Mouse (Mus musculus) right cerebral cortex, postnatal 25 days (tissue): ENCODE measurements around the gene Glyat.
"Not testable (repeated sequence)": the region's sequence is repeated elsewhere in the genome, so short reads cannot be mapped to it uniquely, and the experiment has no call there.

ENCODE experiments used
- DNase-seq: peaks from one replicate; pipeline ENCODE4 v3.0.0; 2022

Glyat gene

GRCm38 (mm10) chr19:12633176-12633575 lies at the start of gene Glyat:
Glyat (plus strand) TSS chr19:12633308.
- no peak for DNase-seq

DNA sequence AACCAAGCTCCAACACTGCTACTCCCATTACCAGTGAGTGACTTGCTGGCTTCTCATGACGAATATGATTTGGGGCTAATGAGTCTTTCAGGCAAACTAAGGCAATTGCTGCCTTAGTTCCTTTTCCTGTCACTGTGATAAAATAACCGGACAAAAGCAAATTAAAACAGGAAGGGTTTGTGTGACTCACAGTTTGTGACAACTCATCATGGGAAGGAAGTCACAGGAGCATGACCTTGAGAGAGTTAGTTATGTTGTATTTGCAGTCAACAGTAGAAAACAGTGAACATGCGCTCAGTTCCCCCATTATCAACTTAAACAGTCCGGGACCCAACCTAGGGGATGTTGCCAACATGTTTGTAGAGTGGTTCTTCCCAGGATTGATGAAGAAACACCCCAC lies 47.8 kb upstream of the Glyat start:
- DNase-seq: no peak

DNA sequence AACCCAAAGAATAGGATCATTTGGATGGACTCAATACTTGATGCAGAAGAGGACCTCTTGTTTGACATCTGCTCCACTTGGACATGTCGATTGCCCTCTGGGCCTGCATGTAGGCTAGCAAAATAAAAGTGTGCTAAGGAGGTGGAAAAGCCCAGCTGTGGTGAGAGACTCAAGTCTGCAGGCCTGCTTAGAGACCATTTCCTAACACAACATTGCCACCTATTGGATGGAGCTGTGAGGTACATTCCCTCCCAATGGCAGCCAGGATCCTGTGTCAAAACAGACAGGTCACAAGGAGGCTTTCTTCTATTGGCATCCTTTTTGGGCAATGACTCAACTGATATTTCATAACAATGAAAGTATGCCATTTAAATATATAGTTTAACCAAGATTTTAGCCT lies 41.2 kb upstream of the Glyat start:
- peak; percentile 66 for DNase-seq

DNA sequence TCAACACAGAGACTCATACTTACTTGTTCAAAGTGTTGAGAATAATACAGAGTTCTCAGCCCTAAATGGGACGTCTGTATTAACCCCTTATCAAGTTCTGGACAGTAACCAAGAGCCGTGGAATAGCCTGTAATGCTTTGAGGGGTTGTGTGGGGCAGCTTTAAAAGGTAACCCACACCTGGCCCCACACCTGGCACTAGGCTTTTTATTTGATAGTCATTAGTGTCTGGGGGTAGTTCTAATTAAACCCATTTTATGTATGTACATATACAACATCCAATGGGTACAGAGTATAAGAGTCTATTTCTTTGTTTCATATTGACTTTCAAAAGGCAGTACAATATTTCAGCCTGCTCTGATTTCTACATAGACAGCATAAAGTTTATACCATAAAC lies 38.0 kb upstream of the Glyat start:
- no peak for DNase-seq

- DNase-seq: peak; percentile 58
These were observed 37.4 kb upstream of the Glyat start for GRCm38 (mm10) chr19:12595530-12596289.

GRCm38 (mm10) chr19:12596290-12597072 lies 36.6 kb upstream of the Glyat start:
- peak; percentile 47 for DNase-seq

DNA sequence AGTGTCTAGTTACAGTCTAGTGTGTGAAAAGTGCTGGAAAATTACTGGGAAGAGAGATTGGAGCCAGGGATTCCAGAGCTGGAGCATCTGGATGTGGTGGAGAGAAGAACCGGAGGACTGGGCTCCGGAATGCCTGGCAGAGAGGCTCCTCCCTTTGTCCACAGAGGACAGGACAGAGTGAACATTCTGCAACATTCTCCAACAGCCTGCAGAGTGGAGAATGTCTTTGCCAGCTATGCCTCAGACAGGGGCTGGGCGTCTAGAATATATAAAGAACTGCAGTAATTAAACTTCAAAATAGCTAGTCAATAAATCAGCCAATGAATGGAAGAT lies 36.1 kb upstream of the Glyat start:
- DNase-seq: no peak

DNA sequence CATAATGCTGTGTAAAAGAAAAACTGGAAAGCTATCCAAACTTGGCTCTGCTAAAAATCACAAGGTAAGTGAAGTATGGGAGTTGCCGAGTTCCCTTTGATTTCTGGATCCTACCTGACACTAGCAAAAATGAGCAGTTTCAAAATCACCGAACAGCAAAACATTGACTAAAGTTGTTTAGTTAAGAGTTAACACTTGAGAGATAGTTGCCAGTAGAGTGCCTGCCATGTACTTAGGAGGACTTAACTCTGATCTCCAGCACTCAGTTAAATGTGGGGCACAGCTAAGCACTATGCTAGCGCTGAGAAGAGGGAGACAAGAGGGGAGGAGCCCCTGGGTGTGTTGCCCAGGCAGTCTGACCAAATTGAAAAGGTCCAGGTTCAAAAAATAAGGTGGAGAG lies 34.4 kb upstream of the Glyat start:
- no peak for DNase-seq

DNA sequence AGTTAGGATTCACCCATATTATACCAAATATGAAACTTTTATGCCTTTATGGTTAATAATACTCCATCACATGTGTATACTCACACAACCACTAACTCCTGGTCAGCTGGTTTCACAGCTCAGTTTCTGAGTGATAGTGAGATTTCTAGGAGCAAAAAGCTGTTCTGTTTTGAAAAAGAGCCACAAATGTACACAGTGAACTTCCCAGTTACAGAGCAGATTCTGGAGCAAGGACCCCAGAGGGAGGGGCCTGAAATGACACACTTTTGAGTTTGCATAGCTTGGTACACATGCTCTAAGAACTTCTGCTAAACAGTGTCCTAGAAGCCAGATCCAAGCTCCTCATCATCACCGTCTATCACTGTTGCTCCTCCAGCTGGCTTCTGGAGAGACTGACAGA lies 33.4 kb upstream of the Glyat start, which contains the start of gene Gm4952:
Gene Gm4952, plus strand, starts transcription at position 301 of the 400 bp plus-strand sequence.
- DNase-seq: no peak

DNA sequence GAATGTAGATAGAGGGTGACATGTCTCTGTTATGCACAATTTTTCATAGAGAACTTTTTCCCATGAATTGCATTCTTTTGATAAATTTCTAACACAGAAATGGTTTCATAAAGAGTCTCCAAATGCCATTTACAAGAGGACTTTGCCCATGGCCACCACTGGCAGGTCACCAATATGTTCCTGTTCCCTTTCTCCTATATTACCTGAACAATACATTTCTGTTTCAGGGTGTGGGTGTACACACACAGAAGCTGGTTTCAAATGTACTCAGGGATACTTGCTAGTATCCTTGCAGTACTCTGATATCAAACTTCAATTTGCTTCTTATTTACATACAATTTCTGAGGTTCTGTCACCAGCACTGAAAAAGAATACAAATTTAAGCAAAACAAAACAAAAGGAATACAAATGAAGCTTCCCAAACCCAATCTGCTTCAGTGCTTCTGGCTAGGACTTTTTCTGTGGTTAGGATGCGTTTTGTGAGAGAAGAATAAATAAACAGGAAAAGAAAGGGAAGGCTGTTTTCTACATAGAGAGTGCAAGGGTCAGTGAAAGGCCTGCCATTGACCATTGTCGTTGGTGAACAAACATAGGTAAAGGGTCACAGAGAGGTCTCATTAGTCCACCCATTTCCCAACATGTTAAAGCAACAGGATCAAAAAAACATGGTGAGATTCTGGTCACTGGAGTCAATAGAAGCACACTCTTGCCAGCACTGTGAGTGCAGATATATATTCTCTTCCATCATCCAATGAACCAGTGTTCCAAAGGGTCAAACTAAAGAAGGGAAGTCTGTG lies 32.2 kb upstream of the Glyat start:
- no peak for DNase-seq

DNA sequence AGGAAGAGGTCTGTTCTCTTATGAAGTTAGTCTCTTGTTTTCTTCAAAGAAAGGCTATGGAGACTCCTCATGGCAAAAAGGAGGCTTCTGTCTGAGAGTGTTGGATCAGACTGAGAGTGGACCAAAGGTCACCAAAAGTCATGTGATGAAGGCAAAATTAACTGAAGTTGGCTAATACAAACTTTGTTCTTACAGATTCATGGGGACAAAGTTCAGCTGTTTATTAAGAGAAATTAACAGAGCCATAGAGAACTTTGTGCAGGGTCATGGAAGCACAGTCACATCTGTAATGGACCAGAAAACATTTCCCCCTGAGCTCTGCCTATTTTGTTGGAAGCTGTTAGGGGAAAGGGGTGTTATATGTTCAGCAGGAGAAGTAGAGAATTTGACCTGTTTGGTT lies 24.8 kb upstream of the Glyat start:
- no peak for DNase-seq

- DNase-seq: no peak
These were observed 19.5 kb upstream of the Glyat start for GRCm38 (mm10) chr19:12613646-12614045.

GRCm38 (mm10) chr19:12634259-12634658 lies 1.2 kb downstream of the Glyat start:
- no peak for DNase-seq

- DNase-seq: no peak
These were observed 1.9 kb downstream of the Glyat start for GRCm38 (mm10) chr19:12634963-12635362.

DNA sequence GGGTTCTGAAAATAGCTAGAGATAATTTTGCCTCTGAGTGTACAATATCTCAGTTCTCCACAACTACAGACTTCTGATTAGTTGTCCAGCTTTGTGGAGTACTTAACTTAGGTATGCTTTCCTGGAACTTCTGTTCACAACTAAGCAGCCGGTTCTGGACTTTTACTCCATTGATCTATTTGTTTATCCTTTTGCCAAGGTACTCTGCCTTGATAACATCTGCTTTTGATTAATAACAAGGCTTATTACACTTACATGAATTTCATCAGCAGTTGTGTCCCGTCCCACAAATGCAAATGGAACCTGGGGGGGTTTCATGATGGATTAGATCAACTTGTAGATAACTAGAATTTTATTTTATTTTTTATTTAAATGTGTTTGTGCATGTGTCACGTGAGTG lies 3.8 kb downstream of the Glyat start:
- no peak for DNase-seq

- no peak for DNase-seq
These were observed 4.9 kb downstream of the Glyat start for GRCm38 (mm10) chr19:12638049-12638448.

DNA sequence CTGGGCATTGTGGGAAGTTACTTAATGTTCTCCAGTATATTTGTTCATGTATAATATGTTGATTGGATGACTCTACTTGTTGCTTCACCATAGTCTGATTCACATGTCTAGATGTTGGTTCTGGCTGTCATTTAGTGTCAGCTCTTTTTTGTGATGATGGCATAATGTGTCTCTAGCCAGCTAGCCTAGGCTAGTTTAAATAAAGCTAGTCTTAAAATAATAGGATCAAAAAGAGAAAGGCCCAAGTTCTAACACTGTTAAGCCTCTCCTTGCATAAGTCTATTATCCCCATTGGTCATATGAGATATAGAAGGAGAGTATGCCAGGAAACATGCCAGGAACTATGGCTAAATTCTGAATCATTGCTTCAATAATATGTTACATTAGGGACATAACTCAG lies 16.4 kb downstream of the Glyat start:
- DNase-seq: no peak

DNA sequence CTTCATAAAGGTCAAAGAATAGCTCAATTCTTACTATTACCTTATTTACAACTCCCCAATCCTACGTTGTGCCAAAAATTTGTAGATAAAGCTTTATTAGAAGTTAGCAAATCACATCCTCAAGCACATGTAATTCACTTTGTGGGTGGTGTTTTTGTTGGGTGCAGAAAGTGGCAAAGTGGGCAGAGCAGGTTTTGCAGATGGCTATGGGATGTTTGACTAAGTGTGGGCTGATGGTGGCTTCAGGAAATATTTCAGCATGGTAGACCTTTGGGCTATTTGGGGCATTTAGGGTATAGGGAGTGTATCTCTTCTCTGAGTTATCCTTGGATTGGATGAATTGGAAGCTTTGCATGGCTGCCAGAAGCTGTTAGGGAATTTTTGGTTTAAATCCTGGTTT lies 33.0 kb downstream of the Glyat start:
- no peak for DNase-seq

DNA sequence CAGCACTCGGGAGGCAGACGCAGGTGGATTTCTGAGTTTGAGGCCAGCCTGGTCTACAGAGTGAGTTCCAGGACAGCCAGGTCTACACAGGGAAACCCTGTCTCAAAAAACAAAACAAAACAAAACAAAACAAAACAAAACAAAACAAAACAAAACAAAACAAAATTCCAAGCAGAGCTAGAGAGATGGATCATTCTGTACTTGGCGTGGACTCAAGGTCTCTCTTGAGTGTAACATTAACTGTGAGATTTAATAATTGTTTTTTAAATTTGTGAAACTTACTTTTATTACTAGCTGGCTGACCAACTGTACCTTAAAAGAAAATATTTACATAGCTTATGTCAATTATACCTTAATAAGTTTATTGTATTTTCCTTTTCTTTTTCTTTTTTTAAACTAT lies 35.5 kb downstream of the Glyat start:
- DNase-seq: not testable (repeated sequence)

DNA sequence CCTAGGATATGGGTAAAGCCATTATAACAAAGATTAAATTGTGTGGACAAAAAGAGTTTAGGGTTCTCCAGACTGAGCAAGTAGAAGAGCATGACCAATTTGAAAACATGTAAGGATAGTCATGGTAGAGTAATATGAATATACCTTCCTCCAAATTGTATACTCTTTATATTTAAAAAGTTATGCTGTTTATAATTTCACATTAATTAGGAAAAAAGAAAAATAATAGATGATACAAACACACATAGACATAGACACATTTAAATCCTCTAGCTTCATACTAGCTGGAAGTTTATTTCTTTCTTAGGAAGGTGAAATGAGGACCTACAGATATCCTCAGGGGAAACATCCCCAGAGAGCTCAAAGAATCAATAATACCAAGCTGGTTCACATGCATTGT lies 37.0 kb downstream of the Glyat start, which contains the start of gene Olfr1442:
Gene Olfr1442, plus strand, starts transcription at position 301 of the 400 bp plus-strand sequence.
- DNase-seq: no peak

DNA sequence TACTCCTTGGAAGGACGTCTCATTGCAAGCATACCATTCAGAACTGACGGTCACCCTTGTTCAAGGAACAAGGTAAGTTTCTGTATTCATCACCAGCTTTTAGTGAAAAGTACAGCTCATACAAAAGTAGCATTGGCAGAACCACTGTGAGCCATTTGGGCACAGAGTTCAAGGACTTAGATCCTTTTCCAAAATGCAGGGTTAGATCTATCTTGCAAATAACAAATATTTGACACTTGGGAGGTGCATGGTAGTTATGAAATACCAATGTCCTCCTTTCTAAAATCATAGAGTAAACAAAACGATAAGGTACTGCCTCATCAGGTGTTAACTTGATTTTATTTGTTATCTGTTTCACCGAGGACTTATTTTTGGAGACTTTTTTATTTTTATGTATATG lies 37.9 kb downstream of the Glyat start:
- DNase-seq: no peak

GRCm38 (mm10) chr19:12677812-12678211 lies 44.7 kb downstream of the Glyat start, which contains the start of gene Olfr1443:
Olfr1443 (plus strand) TSS chr19:12678112.
- DNase-seq: no peak

DNA sequence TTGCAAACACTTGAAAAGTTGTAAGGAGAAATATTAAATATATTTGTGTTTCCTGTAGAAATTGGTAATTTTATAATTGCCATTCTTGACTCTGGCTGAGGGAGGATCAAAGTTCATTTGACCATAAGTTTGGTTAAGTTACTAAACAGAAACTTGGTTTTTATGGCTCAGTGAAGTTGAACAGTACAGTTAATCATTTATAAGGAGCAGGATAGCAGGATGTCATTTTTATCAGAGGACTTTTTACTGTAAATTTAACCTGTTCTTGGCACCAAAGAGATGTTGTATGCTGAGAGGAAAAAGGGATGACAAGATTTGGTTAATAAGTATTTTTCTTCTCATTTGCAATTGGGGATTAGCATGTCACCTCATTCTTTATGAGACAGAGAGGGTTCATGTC lies 51.5 kb downstream of the Glyat start:
- no peak for DNase-seq
